Mouse (Mus musculus) MN1 (cell line): ENCODE measurements around the gene Rab3a.

Experiments
- DNase-seq: peaks from one replicate; pipeline ENCODE4 v3.0.0-alpha.2; 2016; ENCODE audit warnings: low spot score

Rab3a gene

DNA sequence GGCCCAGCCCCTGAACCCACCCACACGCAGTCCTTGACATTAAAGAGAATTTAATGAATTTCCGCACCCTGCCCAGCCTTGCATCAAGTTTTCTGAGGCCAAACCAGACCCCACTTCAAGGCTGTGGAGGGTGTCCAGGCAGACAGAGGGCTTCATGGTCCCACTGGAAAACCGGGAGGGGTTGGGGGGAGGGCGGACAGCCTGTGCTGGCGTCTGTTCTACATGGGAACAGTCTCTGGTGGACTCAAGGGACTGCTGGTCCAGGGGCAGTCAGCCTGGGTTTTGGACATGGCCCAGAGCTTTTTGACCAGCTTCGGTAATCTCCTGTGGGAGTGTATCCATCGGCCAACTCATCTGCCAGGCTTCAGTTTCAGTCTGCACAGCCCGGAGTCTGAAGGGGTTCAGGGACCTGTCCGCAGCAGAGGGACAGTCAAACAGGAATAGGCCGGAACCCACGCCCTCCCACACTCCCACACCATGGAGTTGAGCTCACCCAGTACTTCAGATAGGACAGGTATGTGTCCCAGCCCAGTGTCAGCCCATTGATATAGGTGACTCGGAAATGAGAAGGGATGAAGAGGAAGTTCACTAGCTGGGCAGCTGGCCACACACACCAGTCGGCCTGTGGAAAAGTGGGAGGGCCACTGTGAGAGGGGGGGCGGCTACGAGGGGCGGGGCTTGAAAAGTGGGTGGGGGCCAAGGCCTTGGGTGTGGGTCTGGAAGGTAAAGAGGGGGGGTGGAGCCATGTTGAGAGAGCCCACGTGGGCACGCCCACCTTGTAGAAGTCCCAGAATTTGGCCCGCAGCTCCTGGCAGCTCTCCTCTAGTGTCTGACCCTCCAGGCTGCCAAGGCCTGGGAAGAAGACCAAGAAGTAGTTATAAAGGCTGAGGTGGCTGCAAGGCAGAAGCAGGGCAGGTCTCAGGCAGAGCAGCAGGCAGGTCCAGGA lies 4.4 kb downstream of the Rab3a start:
- peak; percentile 77 for DNase-seq

DNA sequence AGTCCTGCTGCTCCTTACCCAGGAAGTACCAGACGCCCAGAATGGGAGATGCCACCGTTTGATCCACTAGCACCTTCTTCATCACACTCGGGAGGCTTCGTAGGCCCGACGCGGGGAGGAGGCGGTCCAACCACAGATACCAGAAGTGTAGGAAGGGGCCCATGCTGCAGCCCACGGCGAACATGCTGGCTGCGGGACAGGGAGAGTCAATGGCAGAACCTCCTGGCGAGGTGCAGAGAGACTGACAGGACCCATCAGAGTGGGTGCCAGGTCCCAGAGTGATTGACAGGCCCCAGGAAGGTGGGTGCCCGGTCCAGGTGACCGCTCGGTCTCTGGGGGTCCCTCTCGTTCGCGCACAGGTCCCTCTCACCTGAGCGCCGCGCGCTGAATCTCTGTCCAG lies 5.9 kb downstream of the Rab3a start:
- peak; percentile 43 for DNase-seq

DNA sequence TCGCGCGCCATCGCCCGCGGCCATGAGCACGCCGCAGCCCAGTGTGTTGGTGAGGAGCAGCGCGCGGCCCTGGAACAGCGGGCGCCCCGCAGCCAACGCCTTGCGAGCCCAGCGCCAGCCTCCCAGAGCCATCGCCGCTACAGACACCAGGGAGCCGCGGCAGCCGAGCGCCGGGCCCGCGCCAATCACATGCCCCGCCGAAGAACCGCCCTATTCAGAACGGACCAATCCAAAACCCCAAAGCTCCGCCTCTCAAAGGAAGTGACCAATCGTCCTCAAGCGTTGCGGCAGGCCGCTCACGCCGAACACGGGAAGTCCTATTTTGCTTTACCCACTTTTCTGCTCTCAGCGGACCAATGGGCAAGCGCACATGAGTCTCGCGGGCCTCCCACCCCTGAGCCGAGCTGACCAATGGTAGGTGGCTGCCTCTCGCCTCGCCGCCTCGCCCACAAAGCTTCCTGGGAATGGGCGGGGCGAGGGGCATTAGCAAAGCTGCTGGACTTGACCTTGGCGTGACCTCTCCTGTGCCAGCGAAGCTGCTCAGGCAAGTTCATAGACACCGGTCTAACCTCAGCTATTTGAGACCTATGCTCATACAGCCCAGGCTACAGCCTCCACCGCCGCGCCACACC lies 6.4 kb downstream of the Rab3a start, which contains the start of gene Mpv17l2:
Gene Mpv17l2, minus strand, starts transcription at position 172 of the 632 bp plus-strand sequence.
- peak; percentile 100 for DNase-seq

DNA sequence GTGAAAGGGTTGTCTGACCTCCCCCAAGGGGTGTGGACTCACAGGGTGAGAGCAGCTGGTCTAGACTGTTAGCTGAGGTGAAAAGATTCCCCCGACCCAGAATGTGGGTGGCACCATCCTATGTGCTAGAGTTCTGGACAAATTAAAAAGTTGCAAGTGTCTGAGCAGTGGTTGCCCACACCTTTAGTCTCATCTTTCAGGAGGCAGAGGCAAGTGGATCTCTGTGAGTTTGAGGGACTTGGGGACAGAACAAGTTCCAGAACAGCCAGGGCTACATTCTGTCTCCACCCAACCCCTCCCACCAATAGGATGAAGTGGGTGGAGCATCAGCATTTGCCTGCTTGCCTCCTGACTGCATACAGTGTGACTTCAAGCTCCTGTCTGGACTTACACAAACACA lies 7.6 kb downstream of the Rab3a start:
- no peak for DNase-seq

DNA sequence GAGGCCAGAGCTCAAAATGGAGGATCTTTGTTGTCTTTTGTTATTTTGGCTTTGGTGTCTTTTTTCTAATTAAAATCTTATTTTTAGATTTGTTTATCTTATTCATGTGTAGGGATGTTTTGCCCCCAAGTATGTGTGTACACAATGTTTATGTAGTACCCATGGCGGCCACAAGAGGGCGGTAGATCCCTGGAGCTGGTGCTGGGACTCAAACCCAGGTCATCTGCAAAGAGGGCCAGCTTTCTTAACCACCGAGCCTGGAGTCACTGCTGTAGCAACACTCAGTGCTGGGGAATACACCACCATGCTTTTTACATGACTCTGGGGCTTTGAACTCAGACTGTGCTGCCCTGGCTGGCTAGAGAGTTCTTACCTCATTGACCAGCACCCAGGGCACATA lies 8.9 kb downstream of the Rab3a start:
- peak; percentile 75 for DNase-seq

DNA sequence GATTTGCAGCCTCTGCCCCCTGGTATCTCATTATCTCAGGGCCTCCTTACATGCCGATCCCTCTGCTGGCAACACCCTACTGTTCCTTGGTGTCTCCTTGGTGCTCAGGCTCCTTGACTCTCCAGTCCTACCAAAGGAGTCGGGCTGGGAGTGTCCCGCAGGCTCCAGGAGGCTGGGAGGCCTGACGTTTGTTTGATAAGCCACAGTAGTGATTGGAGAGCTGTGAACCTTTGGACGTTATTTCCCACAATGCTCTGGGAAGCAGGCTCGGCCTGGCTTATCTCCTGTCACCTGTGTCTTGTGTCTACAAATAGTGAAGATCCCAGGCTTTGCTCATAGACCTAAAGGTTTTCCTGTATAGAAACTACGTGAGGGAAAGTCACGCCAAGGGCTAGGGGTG lies 9.5 kb downstream of the Rab3a start:
- peak; percentile 59 for DNase-seq

DNA sequence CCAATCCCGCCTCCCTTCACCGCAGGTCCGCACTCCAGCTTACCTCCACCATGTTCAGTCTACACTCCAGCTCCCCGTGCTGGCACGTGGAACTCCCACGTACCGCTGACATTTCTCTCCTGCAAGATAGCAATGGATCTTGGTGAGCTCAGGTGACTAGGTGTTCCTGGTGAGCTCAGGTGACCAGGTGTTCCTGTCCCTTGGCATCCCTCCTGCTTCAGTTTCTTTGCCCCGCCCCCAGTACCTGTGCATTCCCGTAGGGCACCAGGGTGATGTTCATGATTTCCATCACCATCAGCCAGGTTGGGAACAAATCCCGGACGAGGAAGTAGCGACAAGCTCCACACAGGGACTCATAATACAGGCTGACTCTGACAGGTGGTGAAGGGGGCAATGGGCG lies 10.2 kb downstream of the Rab3a start:
- DNase-seq, result no peak

DNA sequence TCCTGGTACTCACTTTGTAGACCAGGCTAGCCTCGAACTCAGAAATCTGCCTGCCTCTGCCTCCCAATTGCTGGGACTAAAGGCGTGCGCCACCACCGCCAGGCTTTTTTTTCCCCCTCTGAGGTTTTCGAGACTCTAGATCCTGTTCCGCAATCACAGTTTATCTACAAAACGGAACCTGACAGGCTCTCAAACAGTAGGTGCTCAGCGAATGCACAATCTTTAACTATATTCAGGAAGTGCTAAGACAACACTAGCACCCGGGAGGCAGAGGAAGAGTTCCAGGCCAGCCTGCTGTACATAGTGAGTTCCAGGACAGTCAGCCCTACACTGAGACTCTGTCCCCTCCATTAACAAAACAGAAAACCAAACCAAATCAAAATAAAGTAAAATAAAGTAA lies 10.8 kb downstream of the Rab3a start:
- no peak for DNase-seq

DNA sequence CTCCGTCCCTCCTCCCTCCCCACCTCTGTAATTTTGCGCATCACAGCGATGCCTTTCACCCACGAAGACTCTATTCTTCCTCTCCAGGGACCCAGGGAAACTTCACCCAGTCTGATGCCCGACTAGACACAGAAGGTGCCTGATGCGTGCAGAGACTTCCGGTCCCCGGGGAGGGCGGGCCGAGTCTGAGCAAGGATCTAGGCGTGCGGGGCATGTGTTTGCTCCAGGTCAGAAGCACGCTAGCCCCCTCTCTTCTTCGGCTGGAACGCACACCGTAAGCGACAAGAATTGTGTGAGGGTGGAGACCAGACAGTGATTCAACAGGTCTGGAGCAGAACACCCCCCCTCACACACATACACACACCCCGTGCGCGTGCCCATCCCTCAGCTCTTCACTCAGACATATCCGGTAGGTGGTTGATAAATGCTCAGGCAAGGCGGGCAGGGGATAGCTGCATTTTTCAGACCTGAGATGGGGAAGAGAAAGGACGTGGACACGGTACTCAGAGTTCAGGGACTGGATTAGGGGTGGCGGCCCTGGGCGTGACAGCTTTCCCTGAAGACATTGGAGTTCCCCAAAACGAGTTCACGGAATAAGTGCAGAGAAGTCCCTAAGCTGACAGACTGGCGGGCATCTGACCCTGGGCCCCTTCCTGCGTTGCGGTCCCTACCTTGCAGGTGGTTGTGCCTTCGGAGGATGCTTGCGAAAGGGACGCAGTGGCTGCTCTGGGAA lies 11.5 kb downstream of the Rab3a start:
- DNase-seq, result peak; percentile 77

DNA sequence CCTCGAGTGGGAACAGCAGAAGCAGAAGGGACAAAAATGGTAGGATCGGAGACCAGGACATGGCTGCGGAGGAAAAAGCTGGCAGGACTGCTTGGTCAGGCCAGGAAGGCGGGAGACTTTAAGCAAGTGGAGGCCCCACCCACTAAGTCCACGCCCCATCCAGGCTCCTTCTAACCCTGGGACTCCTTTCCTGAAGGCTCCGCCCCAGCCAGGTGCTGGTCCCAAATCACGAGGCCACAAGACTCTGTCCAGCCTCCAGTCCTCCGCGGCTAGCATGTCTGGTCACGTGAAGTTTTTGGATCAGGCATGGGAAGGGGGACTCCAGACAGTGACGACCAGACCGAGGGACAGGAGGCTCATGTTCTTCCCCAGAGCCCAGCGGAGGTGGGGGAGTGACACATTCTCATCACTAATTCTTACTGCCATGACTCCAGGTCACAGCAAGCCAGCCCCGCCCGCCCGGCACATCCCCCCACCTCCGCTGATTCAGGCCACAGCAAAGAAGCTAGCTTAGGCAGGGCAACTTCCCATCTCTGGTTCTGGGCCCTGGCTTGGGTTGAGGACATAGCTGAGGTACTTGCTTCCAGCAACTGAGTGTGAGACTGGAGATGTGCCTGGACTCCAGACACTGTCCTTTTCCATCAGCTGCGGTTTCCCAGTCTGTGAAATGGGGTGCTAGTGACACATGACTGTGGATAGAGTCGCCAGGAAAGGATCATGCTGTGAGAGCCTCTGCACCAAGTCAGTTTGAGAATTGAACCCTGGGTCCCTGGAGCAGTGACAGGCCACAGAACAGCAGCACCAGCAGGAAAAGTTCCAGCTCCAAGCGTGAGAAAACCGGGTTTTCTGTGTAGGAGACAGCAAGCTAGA lies 12.3 kb downstream of the Rab3a start:
- peak; percentile 97 for DNase-seq

DNA sequence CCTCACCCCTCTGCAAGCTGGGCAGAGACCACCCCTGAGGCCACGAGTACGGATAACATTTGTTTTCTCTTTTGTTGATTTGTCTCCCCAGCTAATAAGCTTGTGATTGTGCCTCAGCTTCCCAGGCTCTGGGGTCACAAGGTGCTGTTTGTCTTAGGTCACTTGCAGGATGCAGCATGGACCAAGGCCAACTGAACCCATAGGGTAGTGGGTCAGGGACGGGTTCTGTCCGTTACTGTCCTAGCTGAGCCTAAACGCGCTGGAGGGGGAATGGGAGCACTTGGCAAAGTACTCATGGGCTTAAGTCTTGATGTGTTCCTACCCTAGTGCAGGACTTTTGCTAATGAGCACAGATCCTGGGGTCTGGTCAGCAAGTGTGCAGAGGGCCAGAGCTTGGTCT lies 13.0 kb downstream of the Rab3a start:
- DNase-seq, result no peak

DNA sequence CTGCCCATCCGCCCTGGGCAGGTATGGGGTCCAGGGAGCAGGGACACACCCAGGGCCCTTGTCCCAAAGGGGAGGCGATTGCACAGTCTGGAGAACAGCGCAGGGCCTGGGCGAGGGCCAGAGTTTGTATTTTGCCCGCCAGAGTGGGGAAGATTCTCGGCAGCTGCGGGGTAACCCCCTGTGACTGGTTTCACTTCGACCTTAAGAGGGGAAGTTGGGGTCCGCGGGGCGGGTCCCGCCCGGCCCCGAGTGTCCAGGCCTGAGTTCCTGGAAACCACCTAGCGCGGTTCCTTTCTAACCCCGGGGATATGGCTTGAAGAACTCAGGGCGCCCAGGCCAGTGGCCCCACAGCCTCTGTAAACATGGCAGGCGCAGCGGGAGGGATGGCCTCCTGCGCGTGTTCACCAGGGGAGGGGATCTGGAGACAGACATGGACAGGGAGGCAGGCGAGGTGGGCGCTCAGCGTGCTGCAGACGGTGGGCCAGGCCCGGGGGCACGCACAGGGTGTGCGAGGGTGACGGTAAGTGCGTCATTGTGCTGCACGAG lies 13.8 kb downstream of the Rab3a start:
- DNase-seq, result no peak

DNA sequence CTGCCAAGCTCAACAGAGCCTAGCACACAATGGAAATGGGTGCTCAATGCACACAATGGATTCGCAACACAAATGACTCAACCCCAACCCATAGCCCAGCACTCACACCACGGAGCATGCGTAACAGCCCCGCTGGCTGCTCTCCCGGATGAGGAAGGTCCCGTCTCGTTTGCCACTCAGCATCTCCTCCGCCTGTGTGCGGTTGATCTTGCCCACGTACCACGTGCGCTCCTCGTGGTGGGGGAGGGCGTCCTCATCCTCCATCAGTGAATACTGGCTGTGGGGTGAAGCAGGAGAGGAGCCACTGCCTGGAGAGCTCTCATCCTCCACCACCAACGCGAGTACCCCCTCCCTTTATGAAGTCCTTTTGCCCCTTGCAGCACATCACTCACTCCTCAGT lies 14.5 kb downstream of the Rab3a start:
- no peak for DNase-seq

DNA sequence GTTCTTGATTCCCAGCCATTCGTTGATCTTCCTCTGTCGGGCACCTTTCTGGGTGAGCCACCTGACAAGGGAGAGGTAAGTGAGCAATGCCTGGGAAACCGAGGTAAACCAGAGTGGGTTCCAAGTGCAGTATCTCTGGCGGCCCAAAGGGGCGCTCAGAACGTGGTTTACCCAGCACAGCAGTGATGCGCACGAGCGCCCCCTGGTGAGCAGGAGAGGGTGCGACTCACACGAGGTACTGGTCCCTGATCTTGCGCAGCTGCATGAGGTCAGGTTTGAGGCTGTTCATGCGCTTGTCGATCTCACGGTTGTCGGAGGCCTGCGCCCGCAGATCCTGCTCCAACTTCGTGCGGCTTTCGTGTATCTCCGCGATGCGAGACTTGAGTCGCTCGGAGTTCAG lies 14.9 kb downstream of the Rab3a start:
- peak; percentile 98 for DNase-seq

DNA sequence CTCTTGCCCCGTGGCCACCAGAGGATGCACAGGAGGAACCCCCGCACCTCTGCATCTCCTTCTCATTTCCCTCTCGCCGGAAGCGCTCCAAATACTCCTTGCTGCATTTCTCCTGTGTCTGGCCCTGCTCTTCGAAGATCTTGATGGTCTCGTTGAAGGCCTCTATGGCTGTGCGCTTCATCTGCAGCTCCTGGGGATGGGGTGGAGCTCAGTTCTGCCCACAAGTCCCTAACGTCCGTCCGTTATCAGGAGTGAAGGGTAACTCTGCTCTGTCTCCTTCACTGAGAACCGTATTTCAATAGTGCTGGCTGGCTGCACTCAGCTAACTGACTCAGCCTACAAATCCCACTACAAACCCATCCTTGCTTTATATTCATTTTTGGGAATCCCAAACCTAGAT lies 15.4 kb downstream of the Rab3a start:
- DNase-seq, result no peak

DNA sequence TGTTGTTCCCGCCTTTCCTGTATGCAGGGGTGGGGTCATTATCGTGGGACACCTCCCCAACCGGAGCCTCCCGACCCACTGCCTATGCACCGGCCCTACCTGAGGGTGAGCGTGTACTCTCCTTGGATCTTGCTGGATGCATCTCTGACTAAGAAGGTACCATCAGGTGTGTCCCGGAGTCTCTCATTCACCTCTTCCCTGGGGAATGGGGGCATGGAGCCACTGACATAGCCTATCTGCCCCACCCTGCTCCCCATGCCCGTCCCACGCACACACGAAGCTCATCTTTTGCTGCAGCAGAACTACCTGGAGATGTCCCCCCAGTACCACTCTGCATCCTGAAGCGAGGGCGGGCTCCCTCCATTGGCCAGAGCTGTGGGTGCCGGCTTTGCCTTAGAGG lies 16.3 kb downstream of the Rab3a start:
- no peak for DNase-seq

DNA sequence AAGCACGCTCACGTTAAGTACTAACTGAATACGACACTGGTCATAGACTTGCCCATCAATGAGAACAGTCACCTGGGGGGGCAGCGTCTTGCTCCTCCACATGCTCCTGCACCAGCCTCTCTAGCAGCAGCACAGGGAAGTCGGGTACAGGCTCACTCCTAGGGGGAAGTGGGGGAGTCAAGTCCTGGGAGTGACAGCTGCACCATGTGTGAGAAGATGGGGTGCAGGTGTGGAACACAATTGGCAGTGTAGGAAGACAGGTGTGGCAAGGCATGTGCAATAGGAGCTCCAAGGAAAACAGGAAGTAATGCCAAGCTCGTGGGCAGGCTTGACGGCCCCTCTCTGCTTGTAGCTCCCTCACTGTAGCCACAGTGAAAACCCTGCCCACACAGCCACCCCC lies 16.7 kb downstream of the Rab3a start:
- no peak for DNase-seq

DNA sequence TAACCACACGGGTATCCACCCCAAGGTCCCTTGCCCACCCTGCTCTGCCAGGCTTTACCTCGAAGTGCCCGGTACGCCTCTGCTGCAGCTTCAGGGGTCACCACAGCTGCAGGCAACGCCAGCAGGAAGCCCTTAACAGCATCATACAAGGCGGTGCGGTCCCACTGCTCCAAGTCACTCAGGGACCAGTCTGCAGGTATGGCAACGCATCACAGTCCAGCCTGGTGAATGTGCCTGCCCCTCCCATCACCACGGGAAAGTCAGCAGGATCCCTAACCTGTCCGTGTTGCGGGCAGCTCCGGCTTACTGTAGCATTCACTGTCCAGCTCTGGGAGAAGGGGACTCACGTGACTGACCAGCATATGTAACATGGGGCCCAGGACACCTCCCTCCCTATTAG lies 17.6 kb downstream of the Rab3a start:
- no peak for DNase-seq

DNA sequence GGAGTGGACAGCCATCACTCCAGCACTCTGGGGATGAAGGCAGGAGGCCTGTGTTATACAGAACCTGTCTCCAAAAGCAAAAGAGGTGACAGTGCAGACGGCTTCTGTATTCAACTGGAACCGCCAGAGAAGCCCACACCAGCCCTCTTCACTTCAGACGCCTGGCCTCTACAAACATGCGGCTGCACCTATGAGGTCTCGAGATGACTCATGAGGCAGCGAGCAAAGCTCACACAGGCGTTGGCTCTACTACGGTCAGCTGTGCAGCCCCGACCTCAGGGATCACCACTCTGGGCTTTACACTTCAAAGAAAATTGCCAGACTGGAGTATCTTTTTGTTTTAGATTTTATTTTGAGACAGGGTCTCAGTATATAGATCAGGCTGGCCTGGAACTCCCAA lies 18.4 kb downstream of the Rab3a start:
- DNase-seq, result peak; percentile 85

DNA sequence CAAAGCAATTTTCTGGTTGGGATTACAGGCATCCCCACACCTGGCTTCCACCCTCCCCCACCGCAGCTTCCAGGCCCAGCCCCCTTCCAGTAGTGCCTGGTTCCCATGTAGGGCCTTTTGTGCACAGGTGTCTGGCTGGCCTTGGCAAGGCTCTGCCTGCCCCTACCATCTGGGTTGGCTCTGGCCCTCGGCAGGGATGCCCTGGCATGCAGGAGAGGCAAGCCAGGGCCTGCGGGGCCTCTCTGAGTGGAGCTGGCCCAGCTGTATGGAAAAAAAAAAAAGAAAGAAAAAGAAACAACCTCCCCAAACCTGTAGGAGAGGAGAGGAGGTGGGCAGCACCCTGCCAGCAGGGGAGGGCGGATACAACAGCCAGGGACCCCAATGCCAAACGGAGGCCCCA lies 18.9 kb downstream of the Rab3a start:
- peak; percentile 88 for DNase-seq

DNA sequence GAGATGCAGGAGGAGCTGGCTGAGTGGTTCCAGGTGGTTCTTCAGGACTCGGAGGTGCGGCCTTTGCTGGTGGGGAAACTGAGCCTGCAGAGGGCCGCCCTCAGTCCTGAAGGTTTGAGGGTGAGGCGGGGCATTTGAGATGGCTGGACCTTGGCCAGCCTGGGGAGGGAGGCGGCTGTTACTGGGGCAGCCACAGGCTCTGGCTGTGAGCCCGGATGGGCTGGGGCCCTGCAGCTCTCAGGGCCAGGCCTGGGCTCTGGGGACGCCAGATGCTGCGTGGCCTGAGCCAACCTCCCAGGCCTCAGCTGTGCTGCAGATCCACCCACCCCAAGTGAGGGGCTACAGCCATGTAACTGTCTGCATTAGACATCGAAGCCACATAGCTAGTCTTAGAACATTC lies 19.4 kb downstream of the Rab3a start:
- DNase-seq, result peak; percentile 97

DNA sequence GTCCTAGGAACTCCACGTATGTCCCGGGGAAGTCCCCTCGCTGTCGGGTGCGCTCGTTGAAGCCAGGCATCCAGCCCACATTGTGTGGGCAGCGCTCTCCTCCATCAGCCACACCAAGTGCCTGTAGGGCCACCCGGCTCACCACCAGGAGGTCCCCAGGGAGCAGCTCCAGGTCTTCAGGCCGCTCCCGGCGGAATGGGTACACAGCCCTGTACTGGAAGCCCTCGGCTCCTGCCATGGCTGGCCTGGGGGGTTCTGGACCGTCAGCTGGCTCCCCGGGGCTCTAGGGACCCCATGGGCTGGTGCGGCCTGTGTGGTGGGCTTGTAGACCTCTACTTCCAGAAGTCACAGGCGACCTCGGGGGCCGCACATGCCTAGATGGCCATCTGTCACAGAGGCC lies 20.3 kb downstream of the Rab3a start:
- peak; percentile 70 for DNase-seq
